Mouse (Mus musculus): Measurements from ENCODE around the gene Zfp664. TPM values are rescaled to one million over a fixed set of nuclear protein-coding genes. Genes with fewer than 3 reads are reported as not detected.
A peak's percentile ranks its signal among the peaks of the same experiment; 100 is the strongest.

The Zfp664 gene
- 108 and 129 TPM in 2 replicates for polyA plus RNA-seq (2014; fragmentation: Nextera tagmentation; extraction: Ambion mirVana)

DNA sequence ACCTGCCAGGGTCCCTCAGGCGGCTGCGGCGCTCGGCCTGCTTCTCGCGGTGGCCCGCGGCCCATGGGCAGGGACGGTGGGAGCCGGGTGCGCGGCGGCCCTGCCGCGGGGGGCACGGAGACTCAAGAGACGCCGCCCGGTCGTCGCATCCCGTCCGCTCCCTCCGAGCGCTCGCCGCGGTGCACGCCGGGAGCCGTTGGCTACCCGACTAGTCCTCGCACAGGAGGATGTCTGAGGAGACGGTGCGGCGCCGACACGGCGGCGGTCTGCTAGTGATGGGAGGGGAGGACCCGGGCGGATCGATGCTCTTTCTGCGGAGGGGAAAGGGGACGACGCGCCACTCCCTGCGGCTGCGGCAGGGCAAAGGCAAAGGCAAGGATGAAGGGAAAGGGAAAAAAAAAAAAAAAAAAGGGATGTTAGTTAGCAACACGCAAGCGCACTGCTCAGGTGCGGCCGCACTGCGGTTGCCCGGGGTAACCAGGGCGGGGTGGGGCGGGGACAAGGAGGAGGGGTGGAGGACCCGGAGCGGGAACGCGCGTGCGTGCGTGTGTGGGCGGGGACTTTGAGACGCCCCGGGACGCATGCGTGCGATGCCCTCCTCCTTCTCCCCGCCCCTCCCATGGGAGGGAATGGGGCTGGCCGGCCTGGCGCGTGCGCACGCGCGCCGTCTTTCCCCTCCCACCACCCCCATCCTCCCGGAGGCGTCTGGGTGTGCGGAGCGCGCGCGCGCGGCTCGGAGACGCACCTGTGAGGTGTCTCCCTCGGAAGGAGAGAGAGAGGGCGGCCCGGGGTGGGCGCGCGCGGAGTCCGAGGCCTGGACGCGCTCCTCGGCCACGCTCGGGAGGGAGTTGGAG, at the start of gene Zfp664, which contains the start of gene Ccdc92:
Gene Zfp664 (plus strand): TSS at position 679 of the 854 bp plus-strand sequence.
Gene Ccdc92 (minus strand): TSS at position 412 of the 854 bp plus-strand sequence.
- peaks cover 11% of the 10 kb centered on the region; the same call in 1 of the 2 replicates for H3K36me3 ChIP-seq (ENCODE audit: control insufficient read depth, insufficient read depth, low read length)
- H3K27me3 ChIP-seq (ENCODE audit: control insufficient read depth, insufficient read depth, low read length) = peaks cover 10% of the 10 kb centered on the region
- no peaks in the 10 kb centered on the region for H3K9me3 ChIP-seq (ENCODE audit: control insufficient read depth, low read length)
- under 1% methylated on average over 80 of the region's 103 CpGs for WGBS
- H3K9ac ChIP-seq (ENCODE audit: low read depth, low read length) = peak within 1 kb of the TSS; percentile 94
- ATAC-seq (ENCODE audit: low FRiP score, low TSS enrichment) = peak; percentile 94
- H3K4me3 ChIP-seq (ENCODE audit: low read length) = peak within 1 kb of the TSS; percentile 93
- peaks cover 11% of the 10 kb centered on the region for H3K4me1 ChIP-seq (ENCODE audit: control insufficient read depth, insufficient read depth, low read length)
- H3K27ac ChIP-seq (ENCODE audit: low read depth, low read length) = peak within 1 kb of the TSS; percentile 95
- H3K4me2 ChIP-seq (replicated peaks; ENCODE audit: low read depth, low read length) = peak within 1 kb of the TSS; percentile 97

DNA sequence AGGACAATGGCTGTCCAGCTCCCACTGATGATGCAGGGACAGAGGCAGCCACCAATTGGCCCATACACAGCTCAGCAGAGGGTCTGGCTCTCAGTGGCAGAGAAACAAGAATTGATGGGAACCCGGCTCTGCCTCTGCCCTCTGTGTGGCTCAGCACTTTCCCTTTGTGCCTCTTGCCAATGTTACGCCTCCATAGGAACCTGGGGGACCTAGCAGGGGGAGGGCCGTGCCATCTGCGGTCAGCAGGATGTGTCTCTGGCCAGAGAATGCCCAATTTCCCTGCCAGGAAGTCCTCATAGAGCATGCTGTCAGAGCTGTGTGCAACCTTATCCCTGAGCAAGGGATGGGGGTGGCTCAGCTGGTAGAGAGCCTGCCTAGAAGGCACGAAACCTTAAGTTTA, 47.7 kb upstream of the Zfp664 start:
- Histone ChIP-seq H3K9ac (ENCODE audit: low read depth, low read length) (no peak overlapping the region), H3K9me3 (ENCODE audit: control insufficient read depth, low read length) (no peaks in the 10 kb centered on the region; the same call in 1 of the 2 replicates), H3K36me3 (ENCODE audit: control insufficient read depth, insufficient read depth, low read length) (no peaks in the 10 kb centered on the region), H3K4me3 (ENCODE audit: low read length) (no peak overlapping the region), H3K27ac (ENCODE audit: low read depth, low read length) (no peak overlapping the region), H3K4me1 (ENCODE audit: control insufficient read depth, insufficient read depth, low read length) (no peaks in the 10 kb centered on the region), H3K4me2 (replicated peaks; ENCODE audit: low read depth, low read length) (no peak overlapping the region), H3K27me3 (ENCODE audit: control insufficient read depth, insufficient read depth, low read length) (no peaks in the 10 kb centered on the region)
- ATAC-seq (ENCODE audit: low FRiP score, low TSS enrichment) = no peak
- WGBS = 59% methylated on average over 5 of the region's 5 CpGs

DNA sequence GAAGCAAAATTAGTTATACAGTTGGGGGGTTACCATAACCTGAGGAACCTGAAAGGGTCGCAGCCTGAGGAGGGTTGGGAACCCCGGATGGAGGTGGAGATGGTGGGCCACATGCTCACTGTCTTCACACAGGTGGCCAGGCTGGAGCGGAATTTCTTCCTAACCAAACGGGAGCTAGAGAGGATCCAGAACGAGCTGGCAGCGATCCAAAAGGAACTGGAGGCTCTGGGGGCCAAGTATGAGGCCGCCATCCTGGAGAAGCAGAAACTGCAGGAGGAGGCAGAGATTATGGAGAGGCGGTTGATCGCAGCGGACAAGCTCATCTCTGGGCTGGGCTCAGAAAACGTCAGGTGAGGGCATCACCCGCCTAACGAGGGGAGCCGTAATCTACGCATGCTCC, 45.4 kb upstream of the Zfp664 start:
- H3K4me2 ChIP-seq (replicated peaks; ENCODE audit: low read depth, low read length) = no peak overlapping the region
- H3K27me3 ChIP-seq (ENCODE audit: control insufficient read depth, insufficient read depth, low read length) = no peaks in the 10 kb centered on the region
- H3K4me1 ChIP-seq (ENCODE audit: control insufficient read depth, insufficient read depth, low read length) = no peaks in the 10 kb centered on the region
- no peaks in the 10 kb centered on the region for H3K36me3 ChIP-seq (ENCODE audit: control insufficient read depth, insufficient read depth, low read length)
- H3K4me3 ChIP-seq (ENCODE audit: low read length) = no peak overlapping the region
- H3K27ac ChIP-seq (ENCODE audit: low read depth, low read length) = no peak overlapping the region
- no peak overlapping the region for H3K9ac ChIP-seq (ENCODE audit: low read depth, low read length)
- WGBS = 83% methylated on average over 15 of the region's 15 CpGs
- no peaks in the 10 kb centered on the region; the same call in 1 of the 2 replicates for H3K9me3 ChIP-seq (ENCODE audit: control insufficient read depth, low read length)
- no peak for ATAC-seq (ENCODE audit: low FRiP score, low TSS enrichment)

DNA sequence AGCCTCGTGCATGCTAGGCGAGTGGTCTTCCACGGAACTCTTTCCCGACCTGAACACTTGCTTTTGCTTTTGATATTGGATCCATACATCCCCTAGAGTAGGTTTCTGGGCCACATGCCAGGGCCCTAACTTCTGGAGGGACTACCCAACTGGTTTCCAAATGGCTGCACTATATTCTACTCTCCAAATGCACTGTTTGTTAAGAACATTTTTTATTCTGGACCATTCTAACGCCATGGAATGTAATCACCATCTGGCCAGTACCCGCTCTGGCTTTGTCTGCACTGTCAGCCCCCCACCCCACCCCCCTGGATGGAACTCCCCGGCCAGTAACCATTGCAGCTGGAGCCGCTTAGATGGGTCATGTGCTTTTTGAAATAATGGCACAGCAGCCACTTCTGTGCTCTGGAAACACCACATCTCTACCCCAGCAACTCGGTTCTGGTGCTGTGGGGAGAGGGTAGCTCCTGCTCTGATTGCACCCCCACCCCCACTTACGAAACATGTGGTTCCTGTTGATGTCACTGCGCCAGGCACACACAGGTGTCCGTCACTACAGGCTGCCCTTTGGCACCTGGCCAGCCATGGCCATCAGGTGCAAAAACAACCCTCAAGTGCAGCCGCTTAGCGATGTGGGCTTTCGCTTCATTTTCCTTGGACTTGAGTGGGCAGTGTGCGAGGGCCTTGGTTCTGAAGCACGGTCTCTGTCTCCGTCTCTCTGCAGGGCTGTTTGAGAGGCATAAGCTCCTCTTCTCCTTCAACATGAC, 40.2 kb upstream of the Zfp664 start:
- no peaks in the 10 kb centered on the region for H3K36me3 ChIP-seq (ENCODE audit: control insufficient read depth, insufficient read depth, low read length)
- no peak overlapping the region for H3K9ac ChIP-seq (ENCODE audit: low read depth, low read length)
- no peak overlapping the region for H3K27ac ChIP-seq (ENCODE audit: low read depth, low read length)
- no peak overlapping the region for H3K4me3 ChIP-seq (ENCODE audit: low read length)
- no peaks in the 10 kb centered on the region; the same call in 1 of the 2 replicates for H3K9me3 ChIP-seq (ENCODE audit: control insufficient read depth, low read length)
- ATAC-seq (ENCODE audit: low FRiP score, low TSS enrichment) = no peak
- WGBS = 86% methylated on average over 18 of the region's 18 CpGs
- H3K4me1 ChIP-seq (ENCODE audit: control insufficient read depth, insufficient read depth, low read length) = no peaks in the 10 kb centered on the region
- H3K4me2 ChIP-seq (replicated peaks; ENCODE audit: low read depth, low read length) = no peak overlapping the region
- H3K27me3 ChIP-seq (ENCODE audit: control insufficient read depth, insufficient read depth, low read length) = no peaks in the 10 kb centered on the region

DNA sequence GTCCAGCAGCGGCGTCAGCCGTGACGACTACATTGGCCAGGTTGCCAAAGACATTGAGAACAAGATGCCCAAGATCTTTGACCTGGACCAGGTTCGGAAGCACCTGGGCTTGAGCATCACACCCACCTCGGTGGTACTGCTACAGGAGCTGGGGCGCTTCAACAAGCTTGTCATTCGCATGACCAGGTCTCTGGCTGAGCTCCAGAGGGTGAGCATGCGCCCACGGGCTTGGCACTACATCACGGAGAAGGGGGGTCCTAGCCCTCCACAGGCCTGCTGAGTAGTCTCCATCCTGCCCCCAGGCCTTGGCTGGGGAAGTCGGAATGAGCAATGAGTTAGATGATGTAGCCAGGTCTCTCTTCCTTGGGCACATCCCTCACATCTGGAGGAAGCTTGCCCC, 32.2 kb upstream of the Zfp664 start:
- no peak overlapping the region for H3K27ac ChIP-seq (ENCODE audit: low read depth, low read length)
- H3K4me1 ChIP-seq (ENCODE audit: control insufficient read depth, insufficient read depth, low read length) = no peaks in the 10 kb centered on the region
- H3K36me3 ChIP-seq (ENCODE audit: control insufficient read depth, insufficient read depth, low read length) = no peaks in the 10 kb centered on the region
- no peak overlapping the region for H3K9ac ChIP-seq (ENCODE audit: low read depth, low read length)
- H3K4me3 ChIP-seq (ENCODE audit: low read length) = no peak overlapping the region
- H3K4me2 ChIP-seq (replicated peaks; ENCODE audit: low read depth, low read length) = no peak overlapping the region
- WGBS = 87% methylated on average over 12 of the region's 12 CpGs
- no peaks in the 10 kb centered on the region for H3K27me3 ChIP-seq (ENCODE audit: control insufficient read depth, insufficient read depth, low read length)
- no peaks in the 10 kb centered on the region for H3K9me3 ChIP-seq (ENCODE audit: control insufficient read depth, low read length)
- ATAC-seq (ENCODE audit: low FRiP score, low TSS enrichment) = no peak

DNA sequence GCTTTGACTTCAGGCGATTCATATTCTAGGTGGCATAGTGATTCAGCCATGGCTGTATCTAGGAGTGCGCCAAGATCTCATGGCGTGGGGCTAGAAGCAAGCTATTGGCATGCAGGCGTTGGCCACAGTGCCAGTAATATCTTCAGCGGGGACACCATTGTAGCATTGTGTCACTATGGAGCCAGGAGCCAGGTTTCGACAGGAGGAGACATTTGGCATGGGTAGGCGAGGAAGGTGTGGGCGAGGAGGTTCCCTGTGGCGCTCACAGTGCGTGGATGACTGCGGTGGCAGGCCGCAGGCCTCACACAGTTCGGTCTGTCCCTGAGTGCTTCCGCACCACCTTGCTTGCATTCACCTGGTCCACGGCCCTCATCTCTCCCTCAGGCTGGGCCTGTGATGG, 27.3 kb upstream of the Zfp664 start:
- Histone ChIP-seq H3K9me3 (ENCODE audit: control insufficient read depth, low read length) (no peaks in the 10 kb centered on the region), H3K36me3 (ENCODE audit: control insufficient read depth, insufficient read depth, low read length) (no peaks in the 10 kb centered on the region), H3K4me3 (ENCODE audit: low read length) (no peak overlapping the region), H3K27ac (ENCODE audit: low read depth, low read length) (no peak overlapping the region), H3K4me2 (replicated peaks; ENCODE audit: low read depth, low read length) (no peak overlapping the region), H3K27me3 (ENCODE audit: control insufficient read depth, insufficient read depth, low read length) (no peaks in the 10 kb centered on the region), H3K4me1 (ENCODE audit: control insufficient read depth, insufficient read depth, low read length) (no peaks in the 10 kb centered on the region), H3K9ac (ENCODE audit: low read depth, low read length) (no peak overlapping the region)
- ATAC-seq (ENCODE audit: low FRiP score, low TSS enrichment) = no peak
- WGBS = 96% methylated on average over 15 of the region's 15 CpGs

DNA sequence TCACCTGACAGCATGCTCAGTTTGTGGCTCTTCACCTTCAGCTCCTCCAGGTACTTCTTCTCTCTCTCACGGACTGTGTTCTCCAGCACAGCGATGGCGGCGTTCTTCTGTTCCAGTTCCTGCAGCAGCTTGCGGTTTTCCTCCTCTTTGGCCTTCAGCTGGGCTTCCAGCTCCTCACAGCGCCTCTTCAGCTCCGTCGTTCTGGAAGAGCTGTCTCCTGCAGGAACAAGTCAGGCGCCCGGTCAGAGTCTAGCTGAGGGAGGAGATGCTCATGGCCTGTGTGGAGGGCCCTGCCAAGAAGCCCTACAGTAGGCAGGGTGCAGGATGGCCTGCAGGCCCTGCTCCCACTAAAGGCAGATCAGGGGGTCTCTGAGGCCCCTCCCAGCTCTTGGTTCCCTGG, 26.4 kb upstream of the Zfp664 start:
- Histone ChIP-seq H3K27ac (ENCODE audit: low read depth, low read length) (no peak overlapping the region), H3K36me3 (ENCODE audit: control insufficient read depth, insufficient read depth, low read length) (no peaks in the 10 kb centered on the region), H3K9ac (ENCODE audit: low read depth, low read length) (no peak overlapping the region), H3K4me3 (ENCODE audit: low read length) (no peak overlapping the region), H3K4me1 (ENCODE audit: control insufficient read depth, insufficient read depth, low read length) (no peaks in the 10 kb centered on the region), H3K9me3 (ENCODE audit: control insufficient read depth, low read length) (no peaks in the 10 kb centered on the region), H3K4me2 (replicated peaks; ENCODE audit: low read depth, low read length) (no peak overlapping the region), H3K27me3 (ENCODE audit: control insufficient read depth, insufficient read depth, low read length) (no peaks in the 10 kb centered on the region)
- ATAC-seq (ENCODE audit: low FRiP score, low TSS enrichment) = no peak
- WGBS = 87% methylated on average over 10 of the region's 10 CpGs

DNA sequence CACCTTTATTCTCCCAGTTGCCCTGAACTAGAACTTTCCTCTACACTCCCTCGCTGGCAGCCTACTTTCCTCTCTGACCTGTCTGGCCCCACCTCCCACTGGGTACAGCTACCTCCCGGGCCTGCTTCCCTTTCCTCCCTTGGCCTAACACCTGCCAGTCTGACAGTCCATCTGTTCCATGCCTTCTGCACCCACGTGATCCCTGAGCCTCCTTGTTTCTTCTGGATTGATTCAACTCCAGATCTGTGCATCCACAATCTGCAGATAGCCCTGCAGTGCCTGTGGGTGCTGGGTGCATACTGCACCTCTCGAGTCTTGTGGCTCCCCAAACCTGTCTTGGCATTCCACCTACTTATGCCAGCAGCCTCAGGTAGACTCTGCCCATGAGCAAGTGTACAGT, 25.9 kb upstream of the Zfp664 start:
- H3K9ac ChIP-seq (ENCODE audit: low read depth, low read length) = no peak overlapping the region
- no peaks in the 10 kb centered on the region for H3K4me1 ChIP-seq (ENCODE audit: control insufficient read depth, insufficient read depth, low read length)
- WGBS = 68% methylated on average over 4 of the region's 4 CpGs
- H3K36me3 ChIP-seq (ENCODE audit: control insufficient read depth, insufficient read depth, low read length) = no peaks in the 10 kb centered on the region
- H3K27me3 ChIP-seq (ENCODE audit: control insufficient read depth, insufficient read depth, low read length) = no peaks in the 10 kb centered on the region
- H3K4me2 ChIP-seq (replicated peaks; ENCODE audit: low read depth, low read length) = no peak overlapping the region
- no peak for ATAC-seq (ENCODE audit: low FRiP score, low TSS enrichment)
- H3K4me3 ChIP-seq (ENCODE audit: low read length) = no peak overlapping the region
- no peak overlapping the region for H3K27ac ChIP-seq (ENCODE audit: low read depth, low read length)
- no peaks in the 10 kb centered on the region for H3K9me3 ChIP-seq (ENCODE audit: control insufficient read depth, low read length)

DNA sequence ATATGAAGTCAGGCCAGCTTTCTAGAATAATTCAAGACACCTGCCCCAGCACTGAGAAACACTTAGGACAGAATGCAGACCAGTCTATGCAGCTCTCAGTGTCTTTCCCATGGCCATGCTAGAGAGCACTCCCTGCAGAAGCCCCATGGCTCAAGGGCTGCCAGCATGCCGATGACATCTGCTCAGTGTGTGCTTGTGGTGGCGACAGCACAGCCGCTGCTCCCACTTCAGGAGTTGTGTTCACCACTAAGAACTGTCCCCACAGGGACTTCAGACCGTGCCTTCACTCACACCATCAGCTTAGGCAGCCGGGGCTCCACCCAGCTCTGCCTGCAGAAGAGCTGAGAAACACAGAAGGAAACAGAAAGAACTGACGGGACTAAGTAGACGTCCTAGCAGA, 22.3 kb upstream of the Zfp664 start:
- H3K27me3 ChIP-seq (ENCODE audit: control insufficient read depth, insufficient read depth, low read length) = no peaks in the 10 kb centered on the region
- no peak overlapping the region for H3K27ac ChIP-seq (ENCODE audit: low read depth, low read length)
- H3K4me3 ChIP-seq (ENCODE audit: low read length) = no peak overlapping the region
- H3K9me3 ChIP-seq (ENCODE audit: control insufficient read depth, low read length) = no peaks in the 10 kb centered on the region
- no peaks in the 10 kb centered on the region for H3K36me3 ChIP-seq (ENCODE audit: control insufficient read depth, insufficient read depth, low read length)
- WGBS = 76% methylated on average over 7 of the region's 7 CpGs
- ATAC-seq (ENCODE audit: low FRiP score, low TSS enrichment) = no peak
- no peaks in the 10 kb centered on the region for H3K4me1 ChIP-seq (ENCODE audit: control insufficient read depth, insufficient read depth, low read length)
- H3K9ac ChIP-seq (ENCODE audit: low read depth, low read length) = no peak overlapping the region
- H3K4me2 ChIP-seq (replicated peaks; ENCODE audit: low read depth, low read length) = no peak overlapping the region

Measured in kidney, embryonic 14.5 days (tissue).